Mouse (Mus musculus): ENCODE data around the gene Pitpnm2.

DNA sequence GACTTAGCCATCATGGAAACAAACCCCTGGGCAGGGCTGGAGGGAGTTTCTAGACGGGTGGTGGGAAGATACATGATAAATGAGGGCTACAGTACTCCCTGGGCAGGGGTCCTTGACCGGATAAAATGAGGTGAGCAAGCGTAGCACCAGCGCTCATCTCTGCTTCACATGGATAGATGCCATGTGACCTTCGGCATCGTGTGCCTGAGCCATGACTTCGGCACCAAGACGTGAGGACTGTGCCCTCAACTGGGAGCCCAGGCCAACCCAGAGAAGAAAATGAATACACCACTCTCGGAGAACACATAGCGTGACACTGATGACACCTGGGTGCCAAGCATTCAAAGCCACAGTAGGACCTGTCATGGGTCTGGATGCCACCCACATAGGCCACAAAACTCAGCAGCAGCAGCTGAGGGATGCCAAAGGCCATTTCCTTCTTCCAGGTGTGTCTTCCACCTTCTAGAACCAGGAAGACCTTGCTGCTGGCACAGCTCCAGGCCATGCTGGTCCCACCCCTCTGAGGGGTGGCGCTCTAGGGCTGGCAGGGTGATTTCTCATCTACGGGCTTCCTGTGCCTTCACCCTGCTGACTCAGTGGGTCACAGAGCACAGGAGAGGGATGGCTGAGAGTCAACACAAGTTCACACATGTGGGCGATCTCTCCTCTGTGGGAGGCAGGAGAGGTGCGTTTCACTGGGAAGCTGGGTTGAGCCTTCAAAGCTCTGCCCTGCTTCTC, 165.5 kb downstream of the Pitpnm2 start:
- no peak for TF ChIP-seq CTCF (IDR thresholded peaks at IDR 0.05; ENCODE audit: insufficient read depth, low read depth, low read length)
- TF ChIP-seq POLR2A (IDR thresholded peaks at IDR 0.05; ENCODE audit: insufficient read depth, low read depth, low read length) = no peak
